Mouse (Mus musculus): ENCODE measurements around the gene Atg10. TPM values are rescaled to one million over a fixed set of nuclear protein-coding genes. Genes with fewer than 3 reads are reported as not detected.

The Atg10 gene
- polyA plus RNA-seq, 1 experiment from 2014 or later, result 18.6 TPM

Other genes starting within 250 kb of the Atg10 start
- gene Ssbp2, start 236.3 kb upstream of the Atg10 start, polyA plus RNA-seq (2016; fragmentation: Nextera tagmentation; extraction: Ambion mirVana), result 140 and 144 TPM in 2 replicates